Mouse (Mus musculus) frontal cortex, postnatal 10 days (tissue): ENCODE data around the gene Id1.
A peak's percentile ranks its signal among the peaks of the same experiment; 100 is the strongest.

Source experiments
- DNase-seq, 2 experiments: peaks; one replicate each; pipeline ENCODE4 v3.0.0; 2022; ENCODE audit warnings: low spot score in 2 of 2, mixed read lengths in 1 of 2

Gene Id1

GRCm38 (mm10) chr2:152753944-152754711, 18.1 kb downstream of the Id1 start, which contains the start of gene Cox4i2:
Gene Cox4i2, plus strand, starts transcription at chr2:152754173.
- no peak for DNase-seq

DNA sequence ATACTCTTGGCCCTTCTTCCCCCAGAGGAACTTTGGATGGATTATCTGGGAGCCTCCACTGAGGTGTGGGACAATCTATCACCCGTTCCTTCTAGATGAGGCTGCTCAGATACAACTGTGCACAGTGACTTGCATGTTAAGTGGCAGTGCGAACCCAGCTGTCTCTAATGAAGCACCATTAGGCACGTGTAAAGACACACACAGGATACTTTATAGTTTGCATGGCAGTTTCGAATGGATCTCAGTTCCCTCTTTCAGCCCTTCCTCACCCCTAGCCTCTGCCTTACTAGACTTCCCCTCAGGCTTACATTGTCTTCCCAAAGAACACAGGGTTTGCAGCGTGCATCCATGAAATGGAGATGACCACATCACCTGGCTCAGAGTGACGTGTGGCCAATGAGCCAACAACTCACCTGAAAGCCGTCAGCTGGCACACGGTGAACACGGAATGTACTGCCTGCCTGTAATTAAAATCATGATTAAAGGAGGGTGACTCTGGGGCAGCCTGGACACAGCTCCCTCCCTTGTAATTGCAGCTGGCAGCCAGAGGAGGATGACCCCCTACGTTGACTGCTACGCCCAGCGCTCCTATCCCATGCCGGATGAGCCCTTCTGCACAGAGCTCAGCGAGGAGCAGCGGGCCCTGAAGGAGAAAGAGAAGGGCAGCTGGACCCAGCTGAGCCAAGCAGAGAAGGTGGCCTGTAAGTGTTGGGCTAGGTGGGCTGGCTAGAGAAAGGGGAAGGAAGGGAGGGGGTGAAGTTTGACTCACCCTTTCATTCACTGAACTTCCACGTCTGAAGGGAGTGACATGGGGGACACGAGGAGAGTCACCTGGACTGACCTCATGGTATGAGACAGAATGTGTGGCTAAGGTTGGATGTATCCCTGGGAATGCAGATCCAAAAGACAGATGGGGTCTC, 20.7 kb downstream of the Id1 start:
- DNase-seq = no peak

GRCm38 (mm10) chr2:152757478-152757877, 21.4 kb downstream of the Id1 start:
- DNase-seq = no peak

DNA sequence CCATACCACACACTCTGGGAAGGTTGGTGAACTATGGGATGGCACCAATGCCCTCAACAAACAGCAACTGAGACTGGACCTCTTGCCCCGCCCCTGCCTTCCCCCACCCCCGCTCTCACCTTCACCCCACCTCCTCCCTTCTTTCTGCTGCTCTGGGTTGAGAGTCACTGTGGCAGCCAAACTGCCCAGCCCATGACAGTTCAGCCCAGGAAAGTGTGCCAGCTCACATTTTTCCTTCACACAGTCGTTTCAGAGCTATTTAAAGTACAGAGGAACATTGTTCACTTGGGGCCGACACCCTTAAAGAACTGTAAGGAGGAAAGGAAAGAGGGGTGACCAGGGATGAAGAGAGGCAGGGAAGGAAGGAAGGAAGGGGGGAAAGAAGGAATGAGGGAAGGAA, 22.3 kb downstream of the Id1 start:
- DNase-seq = no peak

- no peak for DNase-seq
Measured at GRCm38 (mm10) chr2:152763310-152763709, 27.3 kb downstream of the Id1 start.

GRCm38 (mm10) chr2:152764172-152765044, 28.4 kb downstream of the Id1 start:
- DNase-seq = no peak

DNA sequence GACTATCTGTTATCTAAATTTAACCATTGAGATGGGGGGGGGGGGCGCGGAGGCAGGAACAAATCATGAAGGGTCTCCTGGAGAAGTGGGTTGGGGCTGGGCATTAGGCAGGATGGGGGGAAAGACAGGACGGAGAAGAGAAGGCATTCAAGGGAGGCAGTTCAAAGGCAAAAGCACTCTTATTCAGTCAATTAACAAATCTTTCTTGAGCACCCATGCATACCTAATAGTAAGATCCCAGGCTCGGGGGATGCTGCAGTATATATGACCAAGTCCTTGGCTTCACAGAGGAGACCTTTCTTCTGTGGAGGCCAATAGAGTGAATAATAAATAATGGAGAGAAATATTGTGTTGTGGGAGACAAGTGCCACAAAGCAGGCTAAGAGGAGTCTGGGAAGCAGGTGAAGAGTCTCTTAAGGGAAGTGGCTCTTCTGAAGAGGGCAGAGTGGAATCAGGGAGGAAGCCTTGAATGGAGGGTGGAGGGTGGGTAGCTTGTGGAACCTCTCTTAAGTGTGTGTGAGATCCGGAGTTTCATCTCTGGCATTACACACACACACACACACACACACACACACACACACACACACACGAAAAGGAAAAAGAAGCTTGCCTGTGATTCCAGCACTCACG, 29.1 kb downstream of the Id1 start:
- DNase-seq = no peak

DNA sequence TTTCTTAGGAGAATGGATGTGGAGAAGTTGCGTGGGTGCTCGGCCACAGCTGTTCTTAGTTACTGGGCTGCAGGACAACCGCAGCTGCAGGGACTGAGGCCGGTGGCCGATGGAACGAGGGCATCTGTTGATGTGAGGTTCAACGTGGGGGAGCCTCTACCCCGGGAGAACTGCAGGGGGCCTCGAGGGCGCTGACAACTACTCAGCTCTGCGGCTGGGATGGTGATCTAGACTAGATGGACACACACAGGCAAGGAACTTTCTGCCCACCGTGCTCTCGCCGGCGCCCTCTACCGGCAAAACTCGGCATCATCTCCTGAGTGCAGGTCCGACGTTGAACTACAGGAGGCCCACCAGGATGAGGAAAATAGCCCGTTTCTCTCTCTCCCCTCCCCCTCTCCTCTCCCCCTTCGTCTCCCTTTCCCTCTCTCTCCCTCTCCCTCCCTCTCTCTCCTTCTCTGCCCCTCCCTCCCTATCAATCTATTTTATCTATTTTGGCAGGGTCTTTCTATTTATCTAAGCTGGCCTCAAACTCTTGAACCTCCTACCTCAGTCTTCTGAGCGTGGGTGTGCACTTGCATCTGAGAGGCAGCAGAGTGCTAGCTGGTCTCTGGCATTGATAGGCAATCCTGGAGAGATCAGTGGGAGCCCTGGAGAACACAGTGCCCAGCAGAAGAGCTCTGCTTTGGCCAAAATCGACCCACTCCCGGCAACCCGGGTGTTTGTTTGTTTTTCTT, 30.5 kb downstream of the Id1 start:
- DNase-seq = peak; percentile 58 to 85

DNA sequence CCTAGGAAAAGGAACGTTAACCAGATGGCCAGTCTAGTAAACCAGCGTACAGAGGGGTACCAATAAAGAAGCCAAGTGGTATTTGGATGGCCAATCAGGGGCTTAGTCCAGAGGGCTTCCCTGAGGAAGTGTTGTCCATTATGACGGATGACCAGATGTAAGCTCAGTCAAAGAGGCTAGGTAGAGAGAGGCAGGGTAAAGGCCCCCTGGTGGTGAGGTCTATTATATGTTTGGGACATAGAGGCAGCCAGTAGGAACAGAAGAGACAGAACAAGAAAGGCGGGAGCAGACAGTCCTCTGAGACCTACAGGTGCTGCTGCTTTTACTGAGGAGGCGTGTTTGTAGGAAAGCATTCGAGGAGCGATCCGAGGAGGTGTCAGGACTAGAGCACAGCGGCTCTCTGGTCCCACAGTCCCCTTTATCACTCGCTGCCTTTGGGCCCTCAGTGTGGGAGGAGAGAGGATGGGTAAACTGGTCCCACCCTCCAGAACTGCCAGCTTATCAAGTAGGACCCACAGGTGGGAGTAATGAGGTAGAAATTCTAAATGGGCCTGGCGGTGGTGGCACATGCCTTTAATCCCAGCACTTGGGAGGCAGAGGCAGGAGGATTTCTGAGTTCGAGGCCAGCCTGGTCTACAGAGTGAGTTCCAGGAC, 31.7 kb downstream of the Id1 start:
- no peak for DNase-seq

GRCm38 (mm10) chr2:152769677-152770076, 33.6 kb downstream of the Id1 start:
- no peak for DNase-seq

GRCm38 (mm10) chr2:152771571-152771970, 35.5 kb downstream of the Id1 start:
- no peak for DNase-seq

- no peak for DNase-seq
Measured at GRCm38 (mm10) chr2:152772231-152772630, 36.2 kb downstream of the Id1 start.

DNA sequence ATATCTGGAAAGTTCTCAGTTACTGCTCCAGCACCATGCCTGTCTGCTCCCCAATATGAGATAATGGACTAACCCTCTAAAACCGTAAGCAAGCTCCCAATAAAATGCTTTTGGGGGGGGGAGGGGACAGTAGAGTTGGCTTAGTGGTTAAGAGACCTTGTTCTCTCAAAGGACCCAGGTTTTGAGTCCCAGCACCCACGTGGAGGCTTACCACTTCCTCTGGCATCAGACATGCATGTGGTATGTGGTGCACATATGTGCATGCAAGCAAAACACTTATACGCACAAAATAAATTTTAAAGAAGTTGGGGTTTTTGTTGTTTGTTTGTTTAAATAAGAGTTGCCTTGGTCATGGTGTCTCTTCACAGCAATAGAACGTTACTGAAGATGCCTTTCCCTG, 39.3 kb downstream of the Id1 start:
- DNase-seq = no peak

- no peak for DNase-seq
Measured at GRCm38 (mm10) chr2:152776019-152776418, 40.0 kb downstream of the Id1 start.

DNA sequence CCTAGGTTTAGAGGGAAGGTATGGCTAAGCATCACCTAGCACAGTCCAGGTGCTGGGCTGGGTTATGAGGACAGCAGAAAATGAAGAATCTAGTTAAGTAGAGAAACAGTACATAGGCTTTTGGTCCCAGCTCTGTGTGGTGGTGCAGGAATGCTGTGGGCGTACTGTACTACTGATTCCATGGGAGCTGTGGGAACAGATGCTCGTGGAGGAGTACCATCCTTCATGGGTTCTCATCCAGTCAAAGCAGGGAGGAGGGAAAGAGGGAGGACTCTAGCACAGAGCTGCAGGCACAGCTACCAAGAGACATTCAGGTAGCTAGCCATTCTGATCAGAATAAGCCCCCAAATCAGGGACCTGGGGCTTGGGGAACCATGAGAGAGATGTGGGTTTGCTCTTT, 40.4 kb downstream of the Id1 start:
- peak; percentile 35 to 57 for DNase-seq

GRCm38 (mm10) chr2:152777081-152777480, 41.0 kb downstream of the Id1 start:
- DNase-seq = no peak

DNA sequence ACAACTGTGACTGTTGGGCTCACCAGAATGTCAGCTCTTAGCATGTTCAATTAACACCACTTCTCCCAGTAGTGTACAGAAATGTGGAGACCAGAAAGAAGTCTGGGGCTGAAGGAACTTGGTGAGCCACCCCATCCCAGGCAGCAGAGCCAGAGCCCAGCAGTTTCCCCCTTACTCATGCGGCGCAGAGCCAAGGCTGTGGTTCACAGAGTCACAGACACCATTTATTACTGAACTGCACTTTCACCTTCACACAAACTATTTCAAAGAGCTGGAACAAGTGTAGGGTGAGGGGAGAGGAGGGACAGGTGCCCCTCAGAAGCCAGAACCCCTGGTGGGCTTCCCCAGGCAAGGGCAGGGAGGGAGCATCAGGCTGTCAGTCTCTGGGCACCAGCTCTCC, 44.4 kb downstream of the Id1 start:
- no peak for DNase-seq

DNA sequence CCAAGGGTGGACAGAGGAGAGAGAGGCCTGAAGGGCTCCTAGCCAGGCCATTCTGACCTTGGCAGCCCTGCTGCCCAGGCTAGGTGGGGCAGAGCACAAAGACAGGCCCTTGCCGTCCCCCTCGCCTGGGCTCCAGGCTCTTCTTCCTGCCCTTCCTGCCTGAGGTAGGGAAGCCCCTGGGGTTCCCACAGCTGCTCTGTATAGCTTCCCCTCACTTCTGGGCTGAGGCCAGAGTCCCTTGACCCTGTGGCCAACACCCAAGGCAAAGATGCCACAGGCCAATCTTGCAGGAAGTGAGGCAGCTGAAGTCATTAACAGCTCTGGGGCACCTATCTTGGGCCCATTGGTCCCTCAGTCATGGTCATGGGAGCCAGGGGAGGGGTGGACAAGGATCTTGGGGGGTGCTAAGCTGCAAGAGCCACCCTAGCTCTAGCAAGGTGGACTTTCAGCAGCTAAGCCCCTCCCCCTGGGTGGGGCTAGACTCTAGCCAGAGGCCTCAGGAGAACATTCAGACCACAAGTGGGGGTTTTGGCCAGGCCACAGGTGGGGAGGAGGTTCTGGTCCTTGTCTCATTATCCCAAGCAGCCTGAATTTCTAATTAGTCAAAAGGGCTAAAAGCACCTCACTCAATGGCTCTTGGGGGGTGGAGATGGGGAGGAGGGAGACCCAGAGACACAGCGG, 45.1 kb downstream of the Id1 start:
- DNase-seq = no peak

GRCm38 (mm10) chr2:152782656-152783055, 46.6 kb downstream of the Id1 start:
- no peak for DNase-seq

DNA sequence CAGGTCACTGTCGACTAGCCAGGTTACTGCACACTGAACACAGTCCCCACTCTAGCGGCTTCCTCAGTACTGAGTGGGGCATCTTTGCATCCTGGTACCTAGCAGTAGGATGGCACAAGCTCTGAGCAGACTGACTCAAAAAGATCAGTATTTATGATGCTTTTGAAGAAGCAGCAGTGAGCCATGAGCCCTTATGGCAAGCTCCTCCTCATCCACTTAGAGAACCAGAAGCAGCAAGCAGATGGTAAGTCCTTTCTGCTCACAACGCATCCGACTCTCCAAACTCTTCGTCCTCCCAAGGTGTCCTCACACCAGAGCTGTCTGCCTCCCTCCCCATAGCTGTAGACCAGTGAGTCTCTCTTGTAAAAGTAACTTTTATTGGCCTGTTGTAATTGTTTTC, 47.2 kb downstream of the Id1 start:
- DNase-seq = no peak
